Comparison of ENCODE assay signal across 8 mouse cellular contexts in genomic region chr4:129672083-129672877, GRCm38 (mm10). TPM values are rescaled to one million over a fixed set of nuclear protein-coding genes. Genes with fewer than 3 reads are reported as not detected.
DNase-seq lines count a peak whose midpoint lies in the region; ATAC-seq and TF ChIP-seq lines count a peak whose summit lies in the region.

Gene Kpna6 (minus strand): TSS chr4:129672767.

- no peaks in the 10 kb centered on the region for H3K9me3 ChIP-seq in forebrain, embryonic 15.5 days

- peaks cover 18% of the 10 kb centered on the region for H3K4me1 ChIP-seq in forebrain, embryonic 15.5 days
- H3K4me1 ChIP-seq in lung, adult 2 months (ENCODE audit: control insufficient read depth, insufficient read depth, low read length): peaks cover 10% of the 10 kb centered on the region

- H3K4me2 ChIP-seq in forebrain, embryonic 15.5 days (replicated peaks): peak within 1 kb of the TSS; percentile 87

- peaks cover 19% of the 10 kb centered on the region for H3K36me3 ChIP-seq in forebrain, embryonic 15.5 days

- H3K9ac ChIP-seq in forebrain, embryonic 15.5 days (replicated peaks): peak within 1 kb of the TSS; percentile 82

- intact Hi-C loops in heart, postnatal 25 days (cut with DNase I): loop anchor here (1.0 kb wide), 1 partner anchor 24 kb away; the partner anchor contains the start of gene Tmem39b

- under 1% methylated on average over 65 of the region's 65 CpGs for WGBS in forebrain, embryonic 15.5 days
- WGBS in lung, adult 2 months: under 1% methylated on average over 65 of the region's 65 CpGs

- peak; percentile 94 for ATAC-seq in forebrain, embryonic 15.5 days (replicated peaks)
- ATAC-seq in neutrophil, adult 5-6 weeks (ENCODE audit: extremely low read depth, insufficient number of reproducible peaks, low FRiP score, poor library complexity, severe bottlenecking): peak; percentile 87

- peak; percentile 93 for DNase-seq in ES-CJ7 (ENCODE audit: low read depth, low spot score)
- peak; percentile 85 for DNase-seq in cerebellum, adult 11 months
- peak; percentile 81 for DNase-seq in heart, postnatal 25 days (ENCODE audit: low spot score)
- peak; percentile 91 to 94 for DNase-seq in layer of hippocampus, adult 18-20 months (ENCODE audit: low spot score in 2 of 2)
- peak; percentile 93 for DNase-seq in lung, adult 2 months
- peak; percentile 65 to 71 for DNase-seq in thymus, adult 18-20 months

- H3K27me3 ChIP-seq in forebrain, embryonic 15.5 days: no peaks in the 10 kb centered on the region

- TF ChIP-seq POLR2A in lung, adult 2 months (IDR thresholded peaks at IDR 0.05; ENCODE audit: borderline replicate concordance, extremely low read depth, low read depth, low read length): peak; percentile 64; the same call in 1 of the 2 replicates

- H3K27ac ChIP-seq in forebrain, embryonic 15.5 days (replicated peaks): peak within 1 kb of the TSS; percentile 91

- H3K4me3 ChIP-seq in forebrain, embryonic 15.5 days: peak within 1 kb of the TSS; percentile 91
- peak within 1 kb of the TSS; percentile 96 for H3K4me3 ChIP-seq in lung, adult 2 months (replicated peaks; ENCODE audit: extremely low read depth, low read depth, low read length)

- no peak for TF ChIP-seq CTCF in lung, adult 2 months (IDR thresholded peaks at IDR 0.05; ENCODE audit: insufficient read depth, low read length)

RNA-seq across cellular contexts. Expression of gene Kpna6, which starts in this region (rescaled TPM):
- 14.7 and 17.5 TPM in 2 replicates for polyA plus RNA-seq in forebrain, embryonic 15.5 days (2015; fragmentation: Nextera tagmentation; extraction: Ambion mirVana)
- 10 to 100 TPM; 71.7 to 79.6 TPM for total RNA-seq in heart, postnatal 25 days (2021)
- total RNA-seq in layer of hippocampus, adult 18-20 months (2021): 10 to 100 TPM; 87.8 to 89.6 TPM
- polyA plus RNA-seq in lung, adult 2 months (2012; rRNA removed): 16.6 and 26.3 TPM in 2 replicates
- 23.9 and 27.9 TPM in 2 replicates for total RNA-seq in neutrophil, adult 5-6 weeks (2017)

Comparison
In these comparisons a context has a peak if more than half of its experiments do, and no peak if none do; other contexts are left out.
1. Peak in every context shown above with its lines: DNase-seq, ATAC-seq, H3K4me3 ChIP-seq and H3K27ac ChIP-seq.